10 mouse cellular contexts compared by ENCODE assay signal in genomic region chr17:71693780-71694179, GRCm38 (mm10). TPM values are rescaled to one million over a fixed set of nuclear protein-coding genes. Genes with fewer than 3 reads are reported as not detected.
DNase-seq lines count a peak whose midpoint lies in the region; ATAC-seq lines count a peak whose summit lies in the region.
"Had no signal": no experiment of that assay in that cellular context is flagged by ENCODE, and none has a peak within 500 bp of the region (broad histone marks: within the 10 kb centered on the region; RNA-seq: fewer than 3 reads in every experiment).

No protein-coding gene starts in this region.

- ATAC-seq in activated CD4-positive, CD25-positive, alpha-beta regulatory T cell, adult 4 months, result no peak

- peak; percentile 23 for DNase-seq in kidney, adult 18-20 months
- no peak for DNase-seq in kidney, adult 11 months
- DNase-seq in B cell, adult 2 months, result peak; percentile 45 to 52
- DNase-seq in R1 (ENCODE audit: low read depth, low spot score), result peak; percentile 80
- DNase-seq in kidney, postnatal 4 days, result peak; percentile 48 to 53
- no peak for DNase-seq in left cerebral cortex, postnatal 4 days
- no peak for DNase-seq in cerebellum, adult 8-10 months
- DNase-seq: liver, embryonic 13.5 days had no signal

- intact Hi-C loops in left cerebral cortex, postnatal 4 days (cut with DNase I), result no loop called here

RNA-seq across cellular contexts. Expression of gene Togaram2, which starts 20.7 kb away (rescaled TPM):
- total RNA-seq in left cerebral cortex, postnatal 4 days (2021), result 1 to 10 TPM in 1 of 2 experiments, under 1 TPM in 1; 0.86 to 1.8 TPM
- not detected for polyA plus RNA-seq in activated CD4-positive, CD25-positive, alpha-beta regulatory T cell, adult 4 months (2017; shearing (Covaris generic))
- polyA plus RNA-seq: liver, embryonic 13.5 days had no signal

RNA-seq across cellular contexts. Expression of gene Pcare, which starts 58.9 kb away (rescaled TPM):
- under 1 TPM; 0.08 to 0.12 TPM for total RNA-seq in left cerebral cortex, postnatal 4 days (2021)
- not detected for polyA plus RNA-seq in activated CD4-positive, CD25-positive, alpha-beta regulatory T cell, adult 4 months (2017; shearing (Covaris generic))
- polyA plus RNA-seq: heart, embryonic 14.5 days had no signal

Comparison
In these comparisons a context has a peak if more than half of its experiments do, and no peak if none do; other contexts are left out.
1. DNase-seq: peak in kidney, adult 18-20 months (single experiment), B cell, adult 2 months (2 of 2), R1 (single experiment) and kidney, postnatal 4 days (2 of 2); none in kidney, adult 11 months (single experiment), left cerebral cortex, postnatal 4 days (single experiment) and cerebellum, adult 8-10 months (single experiment).